Mouse (Mus musculus) telencephalon, adult 2 months (tissue): ENCODE measurements at regions not wholly inside any gene's neighbourhood (a gene's known extent, or its start where the extent isn't known, plus 50 kb on each side); places are given as distances from the start of the nearest gene placed in this dataset.

Experiments
- DNase-seq: peaks from one replicate; pipeline ENCODE4 v3.0.0-alpha.2; 2011; ENCODE audit warnings: low read depth, low spot score

- no peak for DNase-seq
Observed at GRCm38 (mm10) chr9:23062656-23063444, 160.0 kb upstream of the Bmper start.

DNA sequence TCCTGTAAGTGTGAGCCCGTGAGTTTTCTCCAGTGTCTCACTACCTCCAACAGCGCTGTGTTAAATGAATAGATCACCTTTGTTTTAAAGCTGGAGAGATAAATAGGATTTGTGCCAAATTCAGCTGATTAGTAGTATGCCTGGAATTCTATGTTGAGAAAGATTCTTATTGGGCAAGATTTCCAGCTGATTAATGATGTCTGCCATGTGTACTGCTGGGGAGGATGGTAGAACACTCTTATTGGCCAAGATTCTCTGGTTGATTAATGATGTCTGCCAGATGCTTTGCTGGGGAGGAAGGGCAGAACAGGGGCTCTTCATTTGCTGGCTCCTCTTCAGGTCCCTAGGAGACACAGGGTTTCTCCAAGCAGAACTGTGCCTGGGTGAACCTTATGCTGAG, 158.9 kb upstream of the Bmper start:
- no peak for DNase-seq

DNA sequence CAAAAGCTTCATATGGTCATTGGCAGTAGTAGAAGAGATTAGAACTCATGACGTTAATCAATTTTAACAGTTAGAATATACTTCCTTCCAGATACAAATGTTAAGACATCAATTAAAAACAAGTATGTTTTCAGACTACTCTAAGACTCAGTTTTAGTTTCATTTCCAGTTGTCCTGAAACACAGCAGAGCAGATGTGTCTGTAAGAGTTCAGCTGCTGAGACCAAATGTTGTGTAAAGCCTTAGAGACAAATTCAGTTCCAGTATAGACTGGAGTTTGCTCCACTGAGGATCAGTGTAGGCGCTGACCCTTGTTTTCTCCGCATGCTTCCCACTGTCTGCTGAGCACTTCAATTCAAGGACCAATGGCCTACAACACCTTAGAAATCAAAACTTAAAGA, 158.1 kb upstream of the Bmper start:
- DNase-seq: no peak

DNA sequence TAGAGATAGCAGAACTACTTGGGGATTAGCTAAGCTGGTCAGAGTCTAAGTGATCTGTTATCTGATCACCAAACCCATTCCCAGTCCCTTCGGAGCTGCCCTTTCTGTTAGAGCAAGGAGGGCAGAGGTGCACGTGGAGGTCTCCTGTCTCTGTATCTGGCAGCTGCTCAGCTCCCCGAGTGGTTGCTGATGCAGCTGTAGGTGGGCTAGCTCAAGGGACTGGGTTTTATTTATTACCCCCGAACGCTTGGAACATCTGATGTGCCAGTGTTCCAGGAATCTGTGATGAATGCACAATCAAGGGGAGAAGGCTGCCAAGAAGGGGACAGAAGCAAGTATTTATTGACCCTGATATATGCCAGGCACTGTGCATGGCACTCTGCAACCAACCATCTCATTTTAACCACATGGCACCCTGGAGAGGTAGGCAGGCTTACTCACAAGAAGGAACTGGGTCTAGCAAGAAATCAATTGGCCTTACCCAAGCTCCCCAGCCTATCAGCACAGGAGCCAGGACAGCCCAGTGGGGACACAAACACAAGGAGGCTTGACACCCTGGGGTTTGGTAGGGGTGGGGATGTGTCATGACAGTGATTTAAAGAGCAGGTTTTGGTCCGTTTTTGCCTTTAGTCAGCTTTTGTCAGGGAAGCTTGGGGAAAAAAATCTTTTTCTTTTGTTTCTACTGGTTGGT, 154.6 kb upstream of the Bmper start:
- no peak for DNase-seq

- no peak for DNase-seq
Observed at GRCm38 (mm10) chr9:23069161-23069560, 153.7 kb upstream of the Bmper start.

DNA sequence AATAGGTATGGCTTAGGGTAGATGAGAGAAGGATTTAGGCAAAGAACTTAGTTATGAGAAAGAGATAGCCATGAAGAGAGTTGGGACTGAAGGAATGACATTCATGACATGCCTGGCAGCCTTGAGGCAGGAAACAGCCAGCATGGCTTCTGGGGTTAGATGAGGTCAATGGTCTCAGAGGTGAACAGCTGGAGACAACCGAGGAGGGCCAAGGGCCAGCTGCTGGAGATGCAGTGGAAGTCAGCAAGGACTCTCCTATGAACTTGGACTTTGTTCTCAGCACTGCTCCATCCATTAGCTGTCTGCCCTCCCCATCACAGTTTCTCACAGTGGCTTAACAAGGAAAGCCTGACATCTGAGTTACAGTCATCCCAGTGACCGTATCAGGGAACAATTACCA, 151.9 kb upstream of the Bmper start:
- DNase-seq: no peak

DNA sequence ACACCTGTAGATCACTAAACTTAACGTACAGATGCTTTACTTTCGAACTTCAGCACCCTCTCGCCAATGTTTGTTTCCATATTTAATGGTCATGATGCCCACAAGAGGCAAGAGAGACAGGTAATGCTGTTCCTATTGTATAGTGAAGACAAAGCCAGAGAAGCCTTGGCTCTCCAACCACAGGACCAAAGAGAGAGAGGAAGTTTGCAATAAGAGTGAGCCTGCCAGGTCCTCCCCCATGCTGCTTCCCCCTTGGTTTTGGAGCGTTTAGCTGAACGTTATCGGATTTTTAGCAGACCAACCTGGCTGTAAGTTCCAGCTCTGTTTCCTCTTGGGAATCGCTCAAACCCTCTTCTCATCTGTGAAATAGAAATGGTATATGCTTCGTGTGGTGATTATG, 150.1 kb upstream of the Bmper start:
- DNase-seq: no peak

- DNase-seq: peak; percentile 10
Observed at GRCm38 (mm10) chr9:23083562-23083961, 139.3 kb upstream of the Bmper start.

DNA sequence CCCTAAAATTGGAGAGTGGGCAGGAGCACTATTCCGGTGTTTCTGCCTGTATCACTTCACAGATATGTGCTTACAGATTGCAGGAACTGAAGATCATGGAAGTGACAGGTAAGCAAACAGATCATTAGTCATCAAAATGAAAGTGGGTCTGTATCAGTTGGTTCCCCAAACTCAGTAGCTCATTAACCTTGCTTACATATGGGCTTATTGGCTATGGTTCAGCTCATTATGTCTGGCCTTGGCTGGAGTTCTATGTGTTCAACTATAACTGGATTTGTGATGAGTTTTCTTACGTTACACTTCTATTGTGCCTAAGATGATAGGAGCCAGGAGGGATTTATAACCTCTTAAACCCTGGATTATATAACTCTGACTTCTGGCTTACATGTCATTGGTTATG, 133.5 kb upstream of the Bmper start:
- no peak for DNase-seq

DNA sequence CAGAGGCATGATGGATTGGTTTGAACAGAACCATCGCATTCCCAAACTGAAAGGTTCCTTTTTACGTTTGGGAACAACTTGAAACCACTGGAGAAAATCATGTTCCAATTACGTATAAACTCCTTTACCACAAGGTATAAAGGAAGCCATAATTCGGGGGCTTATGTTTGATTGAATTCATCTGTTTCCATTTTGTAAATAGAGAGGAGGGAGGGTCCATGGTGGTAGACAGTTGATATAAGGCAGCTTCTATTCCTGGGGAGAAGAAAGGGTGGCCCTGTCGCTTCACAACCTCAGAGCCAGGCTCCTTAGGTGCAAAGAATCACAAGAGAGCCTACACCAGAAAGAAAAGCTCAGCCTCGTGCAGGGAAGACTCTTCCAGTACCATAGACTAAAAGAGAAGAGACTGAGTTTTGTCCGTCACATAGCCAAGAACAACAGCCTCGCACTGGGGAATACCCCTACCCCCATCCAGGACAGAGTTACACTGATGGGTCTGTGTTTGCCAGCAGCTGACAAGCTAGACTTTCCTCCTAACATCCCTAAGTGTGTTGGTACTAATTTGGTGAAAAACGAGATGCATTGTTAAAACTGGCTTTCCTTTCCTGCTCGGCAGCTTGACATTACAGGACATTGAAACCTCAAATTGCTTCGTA, 125.6 kb upstream of the Bmper start:
- DNase-seq: no peak

- no peak for DNase-seq
Observed at GRCm38 (mm10) chr9:23101584-23101983, 121.3 kb upstream of the Bmper start.

GRCm38 (mm10) chr9:23101990-23102796, 120.7 kb upstream of the Bmper start:
- DNase-seq: no peak

DNA sequence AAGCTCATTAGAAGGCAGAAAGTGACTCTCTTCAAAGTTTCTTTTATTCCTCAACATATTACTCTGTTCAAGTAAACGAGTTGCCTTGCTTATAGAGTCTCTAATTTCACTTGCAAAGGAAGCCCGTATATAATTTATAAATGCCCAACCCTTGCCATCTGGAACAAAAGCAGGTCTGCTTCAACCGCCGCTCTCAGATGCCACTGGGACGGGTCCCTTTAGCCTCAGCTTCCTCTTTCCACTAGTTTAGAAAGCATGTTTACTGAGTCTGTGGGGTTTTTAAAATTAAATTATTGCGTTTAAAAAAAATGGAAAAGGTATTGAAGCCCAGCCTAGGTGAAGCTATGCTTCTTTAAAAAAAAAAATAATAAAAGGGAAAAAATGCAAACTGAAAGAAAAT, 111.4 kb upstream of the Bmper start:
- DNase-seq: no peak

GRCm38 (mm10) chr9:23115026-23115425, 107.8 kb upstream of the Bmper start:
- DNase-seq: no peak

- no peak for DNase-seq
Observed at GRCm38 (mm10) chr9:23115540-23115939, 107.3 kb upstream of the Bmper start.

GRCm38 (mm10) chr9:23116311-23116710, 106.6 kb upstream of the Bmper start:
- DNase-seq: no peak

GRCm38 (mm10) chr9:23119811-23120210, 103.1 kb upstream of the Bmper start:
- DNase-seq: no peak

GRCm38 (mm10) chr9:23120814-23121213, 102.1 kb upstream of the Bmper start:
- DNase-seq: no peak

DNA sequence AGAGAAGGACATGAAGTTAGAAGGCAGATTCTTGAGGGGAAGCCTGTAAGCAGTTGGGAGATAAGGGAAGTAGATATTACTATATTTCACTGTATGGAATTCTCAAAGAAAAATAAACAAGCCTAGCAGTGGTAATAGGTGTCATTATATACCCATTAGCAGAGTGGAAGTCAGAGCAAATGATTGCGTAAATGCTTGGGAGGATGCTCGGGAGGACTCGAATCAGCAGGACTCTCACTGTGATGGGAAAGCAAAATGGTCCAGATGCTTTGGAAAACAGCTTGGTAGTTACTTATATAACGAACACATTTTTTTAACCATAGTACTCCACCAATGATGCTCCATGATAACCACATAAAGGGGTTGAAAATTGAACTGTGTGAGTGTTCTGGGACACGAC, 100.4 kb upstream of the Bmper start:
- DNase-seq: no peak

GRCm38 (mm10) chr9:23123452-23123851, 99.4 kb upstream of the Bmper start:
- DNase-seq: no peak

DNA sequence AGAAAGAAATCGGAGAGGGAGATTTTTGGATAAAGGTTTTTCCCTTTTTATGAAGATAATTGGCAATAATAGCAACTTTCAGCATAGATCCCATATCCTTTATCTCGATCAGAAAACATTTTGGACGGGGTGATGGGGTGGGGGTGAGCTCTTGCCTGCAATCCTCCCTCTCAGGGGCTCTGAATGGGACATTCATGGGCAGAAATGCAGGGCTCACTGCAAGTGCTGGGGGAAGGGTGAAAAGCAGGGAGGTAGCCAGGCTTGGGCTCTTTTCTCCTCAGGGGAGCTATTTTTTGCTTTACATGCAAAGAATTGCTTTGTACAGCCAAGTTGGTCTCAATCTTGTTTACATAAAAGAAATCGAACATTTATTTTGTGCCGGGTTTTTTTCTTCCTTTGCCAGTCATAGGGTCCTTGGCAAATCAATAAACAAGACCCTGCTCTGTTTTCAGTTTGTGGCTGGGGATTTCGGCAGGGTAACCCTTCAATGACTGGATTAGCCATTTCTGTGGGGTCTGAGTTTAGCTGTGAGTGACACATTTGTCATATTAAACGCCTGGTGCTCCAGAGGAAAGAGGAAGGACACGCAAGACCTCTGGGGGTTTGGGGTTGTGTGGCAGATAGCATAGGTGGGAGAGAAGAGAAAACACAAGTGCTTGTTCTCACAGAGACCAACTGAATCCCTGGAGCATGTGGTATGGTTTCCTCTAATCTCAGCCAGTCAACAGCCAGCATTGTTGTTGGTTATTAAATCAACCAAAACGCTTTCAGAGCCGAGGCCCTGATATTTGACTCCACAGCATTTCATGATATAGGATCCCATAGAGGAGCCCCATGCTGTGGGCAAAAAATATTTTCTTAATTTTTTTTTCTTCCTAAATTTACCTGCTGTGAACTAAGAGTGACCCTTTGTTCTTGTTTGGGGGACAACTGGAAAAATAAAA, 96.8 kb upstream of the Bmper start:
- no peak for DNase-seq
